Mouse (Mus musculus): ENCODE results near the gene 2210011C24Rik. TPM values are rescaled to one million over a fixed set of nuclear protein-coding genes. Genes with fewer than 3 reads are reported as not detected.

The 2210011C24Rik gene
- total RNA-seq, 2 experiments from 2014 or later = 0.63 to 2.0 TPM

GRCm38 (mm10) chr8:83967701-83968100 is 44.3 kb downstream of the 2210011C24Rik start:
- no peak for DNase-seq (ENCODE audit: low spot score in 2 of 2)

DNA sequence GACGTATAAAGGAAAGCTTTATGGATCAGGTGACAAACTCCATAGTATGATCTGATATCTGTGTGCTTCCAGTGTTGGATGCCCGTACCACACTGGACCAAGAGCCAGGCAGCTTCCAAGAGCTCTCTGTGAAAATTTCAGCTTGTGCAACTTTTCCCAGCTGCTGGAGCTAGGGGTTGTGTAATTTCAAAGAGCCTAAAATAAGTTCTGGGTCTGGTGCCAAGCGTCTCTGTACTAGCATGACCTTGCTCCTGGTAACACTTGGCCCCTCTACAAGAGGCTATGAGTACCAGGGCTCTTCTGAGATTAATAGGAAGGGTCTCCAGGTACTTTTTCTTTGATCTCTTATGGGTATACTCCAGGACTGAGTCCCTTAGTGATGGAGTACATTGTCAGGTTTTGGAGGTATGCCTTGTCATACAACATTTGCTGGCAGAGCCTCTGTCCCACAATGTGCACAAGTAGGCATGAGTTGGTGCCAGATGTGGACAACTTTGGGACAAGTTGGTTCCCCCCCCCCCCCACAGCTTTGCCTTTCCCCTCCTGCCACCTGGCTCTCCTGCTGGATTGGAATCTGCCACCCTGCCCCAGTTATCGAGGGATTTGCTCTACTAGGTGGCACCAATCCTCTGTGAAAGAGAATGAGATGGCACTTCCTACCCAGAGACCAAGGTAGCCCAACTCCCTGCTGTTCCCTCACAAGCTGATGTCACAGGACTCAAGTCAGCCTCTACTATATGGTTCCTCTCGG is 47.8 kb downstream of the 2210011C24Rik start:
- no peak for DNase-seq (ENCODE audit: low spot score in 2 of 2)

Small RNAs within 50 kb of the gene (microRNA-seq; reads per million reads assigned to microRNA genes)
- gene Mir1199 (0.98 to 0.99 reads per million in 2 experiments), gene Mir8111 (5.4 to 11.7 reads per million in 2 experiments)

Other genes with a start within 250 kb of the 2210011C24Rik start
- 100 to 1,000 TPM; 306 to 309 TPM for gene Adgrl1, start 112.1 kb downstream of the 2210011C24Rik start, total RNA-seq (2021)
- gene Gm10644, start 57.0 kb downstream of the 2210011C24Rik start, total RNA-seq (2021) = under 1 TPM; 0.68 to 0.72 TPM
- gene Asf1b, start 56.7 kb downstream of the 2210011C24Rik start, total RNA-seq (2021) = under 1 TPM; 0.36 to 0.47 TPM
- 100 to 1,000 TPM; 274 to 277 TPM for gene Prkaca, start 39.2 kb downstream of the 2210011C24Rik start, total RNA-seq (2021)
- 10 to 100 TPM; 42.1 to 44.4 TPM for gene Samd1, start 14.5 kb downstream of the 2210011C24Rik start, total RNA-seq (2021)
- gene 1700067K01Rik, start 10.7 kb downstream of the 2210011C24Rik start, total RNA-seq (2021) = under 1 TPM; 0.50 to 0.61 TPM
- 1 to 10 TPM; 3.5 to 4.1 TPM for gene Palm3, start 9.3 kb upstream of the 2210011C24Rik start, total RNA-seq (2021)
- gene Il27ra, start 30.4 kb upstream of the 2210011C24Rik start, total RNA-seq (2021) = 1 to 10 TPM; 1.6 to 1.9 TPM
- not detected for gene Rln3, start 32.8 kb upstream of the 2210011C24Rik start, total RNA-seq (2021)
- gene Gm10643, start 53.0 kb upstream of the 2210011C24Rik start, total RNA-seq (2021) = 1 to 10 TPM; 4.9 to 5.6 TPM
- gene Rfx1, start 54.7 kb upstream of the 2210011C24Rik start, total RNA-seq (2021) = 10 to 100 TPM; 27.3 to 28.1 TPM
- 10 to 100 TPM; 16.9 to 17.6 TPM for gene Dcaf15, start 92.6 kb upstream of the 2210011C24Rik start, total RNA-seq (2021)
- not detected for gene Podnl1, start 113.8 kb upstream of the 2210011C24Rik start, total RNA-seq (2021)
- 10 to 100 TPM; 57.4 to 61.0 TPM for gene Cc2d1a, start 135.8 kb upstream of the 2210011C24Rik start, total RNA-seq (2021)
- 1 to 10 TPM; 3.1 to 3.2 TPM for gene 4930432K21Rik, start 135.9 kb upstream of the 2210011C24Rik start, total RNA-seq (2021)
- 1 to 10 TPM; 2.3 to 2.7 TPM for gene Nanos3, start 173.0 kb upstream of the 2210011C24Rik start, total RNA-seq (2021)
- 10 to 100 TPM; 17.0 to 17.3 TPM for gene Zswim4, start 224.9 kb upstream of the 2210011C24Rik start, total RNA-seq (2021)
- 100 to 1,000 TPM; 132 to 136 TPM for gene D8Ertd738e, start 237.5 kb upstream of the 2210011C24Rik start, total RNA-seq (2021)
- 10 to 100 TPM; 17.4 to 17.5 TPM for gene Mri1, start 245.2 kb upstream of the 2210011C24Rik start, total RNA-seq (2021)